Mouse (Mus musculus) T-cell, adult 2 months (primary cell): ENCODE data around the gene Tmem30b.
"Not testable (repeated sequence)": the region's sequence is repeated elsewhere in the genome, so short reads cannot be mapped to it uniquely, and the experiment has no call there.

ENCODE experiments used
- DNase-seq: peaks from one replicate; pipeline ENCODE4 v3.0.0; 2022; ENCODE audit warnings: low spot score

Gene Tmem30b

DNA sequence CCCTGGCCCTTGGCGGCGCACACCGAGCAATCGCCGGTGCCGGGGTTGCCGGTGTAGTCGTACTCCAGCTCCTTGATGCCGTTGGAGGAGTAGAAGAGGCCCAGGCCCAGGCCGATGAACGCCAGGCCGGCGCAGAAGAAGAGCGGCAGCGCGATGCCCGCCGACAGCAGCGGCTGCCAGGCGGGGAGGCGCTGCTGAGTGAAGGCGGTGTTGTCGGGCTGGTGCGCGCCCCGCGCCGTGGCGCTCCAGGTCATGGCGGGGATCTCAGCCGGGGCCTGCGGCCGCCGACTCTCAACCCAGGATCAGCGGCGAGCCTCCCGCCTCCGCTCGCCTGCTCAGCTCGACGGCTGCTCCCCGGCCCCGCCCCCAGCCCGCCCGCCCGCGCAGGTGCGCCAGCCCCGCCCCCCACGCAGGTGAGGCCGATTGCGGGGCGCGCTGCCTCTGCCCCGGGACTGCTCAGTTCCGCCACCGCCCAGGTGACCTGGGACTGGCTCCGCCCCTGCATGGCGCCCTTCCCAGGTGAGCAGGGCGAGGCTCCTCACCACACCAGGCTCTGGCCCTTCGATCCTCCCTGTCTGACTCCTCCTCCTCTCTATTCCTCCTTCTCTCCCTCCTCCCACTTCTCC lies at the start of gene Tmem30b:
Gene Tmem30b, minus strand, starts transcription at position 307 of the 626 bp plus-strand sequence.
- no peak for DNase-seq

DNA sequence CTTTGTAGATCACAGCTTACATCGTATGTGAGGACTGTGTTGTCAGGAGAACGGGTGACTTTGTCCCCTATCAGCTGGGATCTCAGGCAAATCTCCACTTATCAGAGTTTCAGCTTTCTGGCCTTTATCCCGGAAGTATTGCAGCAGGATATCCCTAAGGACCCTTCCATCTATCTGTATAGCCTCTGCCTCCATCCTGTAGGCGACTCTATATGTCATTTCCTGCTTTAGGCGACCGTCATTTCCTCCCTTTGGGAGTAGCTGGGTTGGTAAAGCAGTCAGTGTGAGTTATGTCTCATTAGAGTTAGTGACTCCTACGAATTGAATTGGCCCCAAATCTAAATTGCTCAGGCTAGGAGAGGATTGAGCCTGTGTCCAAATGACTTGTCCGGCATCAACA lies 49.0 kb upstream of the Tmem30b start:
- peak; percentile 64 for DNase-seq

DNA sequence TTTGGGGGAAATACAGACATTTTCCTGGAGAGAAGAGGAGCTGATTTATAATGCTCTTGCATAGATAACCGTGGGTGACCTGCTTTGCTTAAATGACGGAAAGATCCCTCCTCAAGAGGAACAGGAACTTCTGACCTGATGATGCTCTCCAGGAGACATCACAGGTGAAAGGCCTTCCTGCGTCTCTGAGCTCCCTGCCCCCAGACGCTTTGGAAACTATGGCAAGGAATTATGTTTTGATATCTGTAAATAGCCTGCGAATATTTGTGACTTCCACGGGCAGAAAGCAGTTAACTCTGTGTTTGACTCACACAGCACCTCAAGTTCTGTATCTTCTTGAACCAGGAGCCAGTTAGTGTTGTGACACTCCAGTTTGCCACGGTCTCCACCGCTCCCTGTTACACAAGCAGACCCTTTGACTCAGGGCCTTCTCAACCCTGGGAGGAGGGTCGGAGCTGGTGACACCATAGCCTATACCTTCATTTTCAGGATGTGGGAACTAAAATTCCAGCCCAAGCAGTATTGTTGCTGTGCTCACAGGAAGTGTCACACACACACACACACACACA lies 48.1 kb upstream of the Tmem30b start:
- peak; percentile 44 for DNase-seq

GRCm38 (mm10) chr12:73593021-73593798 lies 47.0 kb upstream of the Tmem30b start:
- peak; percentile 87 for DNase-seq

DNA sequence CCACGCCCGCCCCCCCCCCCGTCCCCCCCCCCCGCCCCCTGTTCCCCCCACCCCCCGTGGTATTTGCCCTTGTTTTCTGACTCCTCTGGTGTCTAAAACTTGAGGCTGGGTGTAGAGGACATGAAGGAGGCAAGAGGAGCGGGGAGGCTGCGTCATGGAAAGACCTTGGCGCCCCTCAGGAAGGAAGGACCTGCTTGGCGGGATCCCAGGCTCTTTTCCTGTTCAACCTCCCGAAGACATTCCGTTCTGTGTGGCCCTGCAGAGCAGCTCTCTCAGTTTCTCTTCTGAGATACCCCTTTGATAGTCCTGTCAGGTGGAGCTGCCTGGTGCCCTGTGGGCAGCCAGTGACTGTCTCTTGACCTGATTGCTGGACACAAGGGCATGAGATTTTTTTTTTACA lies 45.4 kb upstream of the Tmem30b start:
- DNase-seq = no peak

- no peak for DNase-seq
Measured at GRCm38 (mm10) chr12:73590627-73591276, 44.6 kb upstream of the Tmem30b start.

GRCm38 (mm10) chr12:73587262-73587661 lies 41.1 kb upstream of the Tmem30b start:
- DNase-seq = no peak

- DNase-seq = no peak
Measured at GRCm38 (mm10) chr12:73585850-73586249, 39.7 kb upstream of the Tmem30b start.

DNA sequence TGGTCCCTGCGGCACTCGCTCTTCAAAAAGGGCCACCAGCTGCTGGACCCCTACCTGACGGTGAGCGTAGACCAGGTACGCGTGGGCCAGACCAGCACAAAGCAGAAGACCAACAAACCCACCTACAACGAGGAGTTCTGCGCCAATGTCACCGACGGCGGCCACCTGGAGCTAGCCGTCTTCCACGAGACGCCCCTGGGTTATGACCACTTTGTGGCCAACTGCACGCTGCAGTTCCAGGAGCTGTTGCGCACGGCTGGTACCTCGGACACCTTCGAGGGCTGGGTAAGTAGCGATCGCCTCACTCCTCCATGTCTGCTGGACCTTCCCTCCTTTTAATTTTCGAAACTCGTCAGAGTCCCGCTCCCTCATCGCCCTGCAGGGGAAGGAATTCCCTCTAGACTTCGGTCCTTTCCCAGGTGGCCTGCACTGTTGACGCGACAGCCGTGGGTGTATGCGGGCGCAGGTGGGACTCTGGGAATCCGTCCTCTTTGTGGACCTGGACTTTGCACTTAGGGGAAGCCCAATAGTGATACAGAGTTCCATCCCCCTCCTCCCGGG lies 39.1 kb upstream of the Tmem30b start:
- DNase-seq = peak; percentile 31

- peak; percentile 90 for DNase-seq
Measured at GRCm38 (mm10) chr12:73584610-73585240, 38.5 kb upstream of the Tmem30b start, which contains the start of gene Prkch. Gene Prkch, plus strand, starts transcription at chr12:73584796.

GRCm38 (mm10) chr12:73583813-73584609 lies 37.8 kb upstream of the Tmem30b start:
- DNase-seq = no peak

DNA sequence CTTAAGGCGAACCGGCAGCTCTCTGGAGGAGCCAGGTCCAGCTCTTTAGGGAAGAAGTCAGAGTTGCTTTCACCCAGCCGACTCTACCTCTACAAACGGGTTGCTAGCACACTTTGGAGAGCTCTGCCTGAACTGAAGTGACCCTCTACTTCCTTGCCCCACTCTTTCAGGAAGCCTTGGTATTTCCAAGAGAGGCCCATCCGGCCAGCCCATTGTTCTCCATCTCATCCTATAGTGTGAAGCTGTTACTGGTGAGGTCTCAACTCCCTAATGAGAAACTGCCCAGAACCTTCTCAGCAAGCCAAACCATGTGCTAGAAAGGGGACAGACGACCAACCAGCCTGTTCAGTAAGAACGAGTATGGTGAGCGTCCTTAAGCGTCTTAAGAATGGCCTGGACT lies 37.1 kb upstream of the Tmem30b start:
- DNase-seq = no peak

DNA sequence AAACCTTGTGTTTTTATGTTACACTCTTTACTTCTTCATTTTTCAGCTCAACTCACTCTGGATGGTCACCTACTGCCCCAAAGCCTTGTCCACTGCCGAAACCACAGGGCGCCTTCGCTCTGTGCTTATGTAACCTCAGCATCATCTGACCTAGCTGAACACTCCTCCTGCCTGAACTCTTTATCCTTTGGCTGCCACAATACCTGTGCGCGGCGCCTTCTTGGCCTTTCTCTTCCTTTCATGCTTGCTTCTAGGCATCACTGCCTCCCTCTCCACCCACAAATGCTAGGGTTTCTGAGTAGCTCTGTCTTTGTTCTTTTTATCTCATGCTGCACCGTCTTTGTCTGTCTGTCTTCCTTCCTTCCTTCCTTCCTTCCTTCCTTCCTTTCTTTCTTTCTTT lies 34.6 kb upstream of the Tmem30b start:
- DNase-seq = peak; percentile 73

- DNase-seq = no peak
Measured at GRCm38 (mm10) chr12:73578141-73578540, 31.9 kb upstream of the Tmem30b start.

DNA sequence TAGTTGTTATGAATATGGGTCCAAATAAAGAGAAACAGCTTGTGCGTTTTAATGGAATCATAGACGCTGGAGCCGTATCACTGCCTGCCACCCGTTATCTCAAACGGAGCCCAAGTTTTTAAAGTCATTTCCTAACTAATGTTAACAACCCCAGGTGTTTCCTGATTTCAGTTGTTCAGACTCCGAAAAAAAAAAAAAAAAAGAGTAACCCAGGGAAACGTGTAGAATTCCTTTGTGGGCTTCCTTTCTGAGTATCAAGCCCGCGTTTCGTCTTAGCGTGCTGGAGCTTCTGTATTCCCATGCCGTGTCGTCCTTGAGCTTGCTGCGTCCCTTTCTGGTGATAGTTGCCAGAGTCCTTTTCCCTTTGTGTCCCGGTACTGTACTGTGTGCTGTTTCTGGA lies 28.4 kb upstream of the Tmem30b start:
- no peak for DNase-seq

DNA sequence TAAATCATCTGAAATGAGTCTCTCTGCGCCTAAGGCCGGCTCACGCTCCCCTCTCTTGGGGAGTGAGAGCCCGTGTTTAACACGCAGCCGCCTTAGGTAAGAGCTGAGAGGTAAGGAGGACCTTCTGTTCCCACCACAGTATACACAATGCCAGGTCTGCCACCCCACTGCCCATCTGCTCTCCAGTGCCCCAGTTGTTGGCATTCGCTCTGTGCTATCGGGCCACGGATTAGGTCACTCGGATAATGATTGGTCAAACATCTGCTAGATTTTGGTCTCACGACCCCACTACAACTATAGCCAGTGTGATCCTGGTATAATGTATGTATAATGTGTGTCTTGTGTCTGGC lies 19.4 kb upstream of the Tmem30b start:
- no peak for DNase-seq

- no peak for DNase-seq
Measured at GRCm38 (mm10) chr12:73564795-73565619, 18.8 kb upstream of the Tmem30b start.

GRCm38 (mm10) chr12:73564176-73564575 lies 18.0 kb upstream of the Tmem30b start:
- DNase-seq = no peak

DNA sequence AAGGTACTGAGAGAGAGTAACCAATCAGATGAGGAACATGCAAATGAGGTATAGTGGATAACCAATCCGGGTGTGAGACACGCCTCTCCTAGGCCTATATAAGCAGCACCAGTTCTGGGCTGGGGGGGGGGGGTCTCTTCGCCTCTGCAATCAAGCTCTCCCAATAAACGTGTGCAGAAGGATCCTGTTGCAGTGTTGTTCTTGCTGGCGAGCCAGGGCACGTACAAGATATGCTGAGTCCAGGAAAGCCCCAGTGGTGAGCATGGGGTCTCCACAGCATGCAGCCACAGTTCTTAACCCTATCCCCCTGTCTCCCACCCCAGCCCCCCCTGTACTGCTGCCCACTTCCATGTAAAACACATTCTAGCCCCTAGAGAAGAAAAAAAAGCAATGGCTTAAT lies 16.9 kb upstream of the Tmem30b start:
- DNase-seq = not testable (repeated sequence)

- peak; percentile 24 for DNase-seq
Measured at GRCm38 (mm10) chr12:73560091-73560490, 13.9 kb upstream of the Tmem30b start.
